Mouse (Mus musculus): ENCODE results near the gene Polr1c. TPM values are rescaled to one million over a fixed set of nuclear protein-coding genes. Genes with fewer than 3 reads are reported as not detected.

Gene Polr1c
- total RNA-seq, 2 experiments from 2014 or later: 37.2 to 40.1 TPM

- DNase-seq (ENCODE audit: low spot score in 2 of 2): peak; percentile 92 to 95
Observed at GRCm38 (mm10) chr17:46265918-46266618, 18.2 kb upstream of the Polr1c start.

DNA sequence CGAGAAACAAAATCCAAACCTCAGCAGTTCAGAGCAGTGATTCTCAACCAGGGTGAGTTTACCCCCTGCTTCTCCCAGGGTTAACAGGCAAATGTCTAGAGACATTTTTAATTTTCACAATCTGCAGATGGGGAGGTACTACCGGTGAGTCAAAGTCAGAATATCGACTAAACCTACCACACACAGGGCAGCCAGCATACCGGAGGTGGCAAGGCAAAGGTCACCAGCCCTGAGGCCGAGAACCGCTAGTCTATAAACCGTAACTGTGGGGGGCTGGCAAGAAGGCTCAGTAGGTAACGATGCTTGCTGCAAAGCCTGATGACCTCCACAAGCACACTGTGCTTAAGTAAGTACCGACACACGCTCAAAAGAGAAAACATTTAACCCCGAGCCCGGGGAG is 17.6 kb upstream of the Polr1c start:
- DNase-seq (ENCODE audit: low spot score in 2 of 2): no peak

DNA sequence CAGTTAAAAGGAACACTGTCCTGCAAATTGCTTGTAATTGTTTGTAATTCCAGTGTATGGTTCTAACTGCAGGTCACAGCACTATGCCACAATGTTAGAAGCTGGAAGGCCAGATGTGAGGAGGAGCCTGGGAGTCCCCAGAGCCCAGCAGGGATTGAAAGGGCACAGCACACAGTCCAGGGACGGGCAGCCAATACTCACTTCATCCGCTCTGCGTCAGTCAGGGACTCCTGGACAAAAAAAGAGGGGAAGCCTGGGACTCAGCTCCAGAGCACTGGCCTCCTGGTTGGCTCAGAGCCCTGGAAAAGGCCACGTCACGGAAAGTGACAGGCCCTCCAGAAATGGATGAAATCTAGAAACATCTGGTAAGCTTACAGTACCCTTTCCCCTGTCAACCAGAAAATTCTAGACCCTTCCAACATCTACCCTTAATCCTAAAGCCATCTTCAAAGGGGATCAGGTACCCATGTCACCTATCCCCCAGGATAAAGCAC is 14.4 kb upstream of the Polr1c start:
- DNase-seq (ENCODE audit: low spot score in 2 of 2): no peak

DNA sequence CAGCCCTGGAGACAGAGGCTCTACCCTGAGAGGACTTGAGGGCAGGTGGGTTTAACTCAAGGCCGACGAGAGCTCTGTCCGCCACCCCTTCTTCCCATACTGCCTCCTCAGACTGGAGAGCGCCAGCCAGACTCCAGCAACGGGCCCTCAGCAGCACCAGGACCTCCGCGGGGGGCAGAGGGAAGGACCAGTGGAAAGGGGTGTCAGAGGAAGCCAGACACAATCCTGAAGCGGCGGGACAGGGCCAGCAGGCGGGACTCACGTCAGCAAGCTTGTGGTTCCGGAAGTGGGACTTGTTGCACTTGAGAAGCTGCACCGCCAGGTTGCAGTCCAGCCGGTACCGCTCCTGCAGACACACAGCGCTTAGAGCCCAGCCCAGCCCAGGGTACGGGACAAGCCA is 11.8 kb upstream of the Polr1c start:
- no peak for DNase-seq (ENCODE audit: low spot score in 2 of 2)

- DNase-seq (ENCODE audit: low spot score in 2 of 2): no peak
Observed at GRCm38 (mm10) chr17:46258279-46259053, 10.6 kb upstream of the Polr1c start.

- DNase-seq (ENCODE audit: low spot score in 2 of 2): no peak
Observed at GRCm38 (mm10) chr17:46255147-46255546, 7.3 kb upstream of the Polr1c start.

DNA sequence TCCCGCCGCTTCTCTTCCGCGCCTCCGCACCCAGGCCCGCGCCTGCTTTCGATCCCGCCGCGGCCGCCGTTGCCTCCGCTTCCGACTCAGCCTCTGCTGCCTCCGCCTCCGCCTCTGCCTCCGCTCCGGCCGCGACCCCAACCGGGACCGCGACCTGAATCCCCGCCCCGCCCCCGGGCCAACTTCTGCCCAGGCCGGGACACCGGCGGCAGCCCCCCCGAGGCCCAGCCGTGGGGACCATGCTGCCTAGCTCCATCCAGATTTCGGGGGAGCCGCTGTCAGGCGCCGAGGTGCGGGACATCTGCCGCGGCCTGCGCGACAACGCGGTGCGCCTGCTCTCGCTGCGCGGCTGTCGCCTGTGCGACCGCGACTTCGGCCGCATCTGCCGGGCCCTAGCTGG is 6.3 kb upstream of the Polr1c start:
- peak; percentile 56 to 66 for DNase-seq (ENCODE audit: low spot score in 2 of 2)

DNA sequence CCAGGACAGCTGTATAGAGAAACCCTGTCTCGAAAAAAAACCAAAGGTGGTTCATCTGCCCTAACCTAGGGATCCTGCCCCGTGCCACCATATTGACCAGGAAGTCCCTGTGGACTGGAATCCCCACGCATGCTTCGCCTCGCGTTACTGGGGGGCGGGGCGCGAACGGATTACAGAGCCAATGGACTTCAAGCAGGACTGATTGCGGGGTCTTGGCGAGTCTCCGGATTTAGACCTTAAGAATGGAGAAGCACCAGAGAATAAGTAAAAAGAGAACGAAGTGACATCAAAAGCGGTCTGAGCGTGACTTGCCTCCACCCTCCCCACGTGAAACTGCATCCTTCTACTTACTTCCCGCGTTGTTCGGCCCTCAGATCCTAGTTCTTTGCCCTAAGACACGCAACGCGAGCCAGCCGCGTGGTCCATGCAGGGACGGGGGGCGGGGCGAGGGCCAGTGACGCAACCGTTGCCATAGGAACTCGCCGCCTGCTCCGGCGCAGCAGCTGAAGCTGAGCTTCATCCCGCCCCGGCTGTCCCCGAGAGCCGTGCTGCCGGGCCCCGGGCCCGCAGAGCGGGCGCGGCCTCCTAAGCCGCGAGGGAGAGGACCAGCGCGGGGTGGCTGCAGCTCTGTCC is 5.7 kb upstream of the Polr1c start, which contains the start of gene Lrrc73:
Gene Lrrc73, plus strand, starts transcription at position 80 of the 633 bp plus-strand sequence.
- peak; percentile 93 to 95 for DNase-seq (ENCODE audit: low spot score in 2 of 2)

GRCm38 (mm10) chr17:46252571-46253451 is 5.0 kb upstream of the Polr1c start:
- peak; percentile 51 to 65 for DNase-seq (ENCODE audit: low spot score in 2 of 2)

DNA sequence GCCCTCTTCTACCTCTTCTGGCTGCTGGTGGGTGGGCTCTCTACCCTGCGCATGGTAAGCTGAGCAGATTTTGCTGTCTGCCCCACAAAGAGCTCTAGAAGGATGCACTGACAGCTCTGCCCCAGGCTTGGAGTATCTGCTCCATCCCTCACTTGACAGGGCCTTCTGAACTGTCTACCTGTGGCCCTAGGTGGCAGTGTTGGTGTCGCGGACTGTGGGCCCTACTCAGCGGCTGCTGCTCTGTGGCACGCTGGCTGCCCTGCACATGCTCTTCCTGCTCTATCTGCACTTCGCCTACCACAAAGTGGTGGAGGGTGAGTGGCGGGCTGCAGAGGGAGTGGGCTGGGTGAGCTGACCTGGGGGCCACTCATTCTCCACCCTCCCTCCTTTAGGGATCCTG is 3.3 kb upstream of the Polr1c start:
- DNase-seq (ENCODE audit: low spot score in 2 of 2): no peak

DNA sequence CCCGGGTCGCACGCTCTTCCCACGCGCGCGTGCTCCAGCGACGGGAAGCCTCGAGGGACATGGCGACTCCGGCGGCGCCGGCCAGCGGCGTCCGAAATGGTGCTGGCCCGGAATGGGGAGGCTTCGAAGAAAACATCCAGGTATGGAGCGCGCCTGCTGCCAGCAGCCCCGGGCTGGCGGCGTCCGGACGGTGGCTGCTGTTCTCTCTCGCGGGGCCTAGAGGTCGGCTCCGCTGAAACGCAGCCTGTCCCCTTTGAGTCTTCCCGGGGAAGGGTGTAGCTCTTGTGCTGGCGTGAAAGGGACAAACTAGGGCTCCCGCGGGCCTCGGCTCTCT is 302 bp upstream of the Polr1c start:
- no peak for DNase-seq (ENCODE audit: low spot score in 2 of 2)

GRCm38 (mm10) chr17:46244579-46244978 is 3.3 kb downstream of the Polr1c start:
- DNase-seq (ENCODE audit: low spot score in 2 of 2): no peak

- DNase-seq (ENCODE audit: low spot score in 2 of 2): no peak
Observed at GRCm38 (mm10) chr17:46243624-46244023, 4.2 kb downstream of the Polr1c start.

- DNase-seq (ENCODE audit: low spot score in 2 of 2): no peak
Observed at GRCm38 (mm10) chr17:46242993-46243392, 4.9 kb downstream of the Polr1c start.

DNA sequence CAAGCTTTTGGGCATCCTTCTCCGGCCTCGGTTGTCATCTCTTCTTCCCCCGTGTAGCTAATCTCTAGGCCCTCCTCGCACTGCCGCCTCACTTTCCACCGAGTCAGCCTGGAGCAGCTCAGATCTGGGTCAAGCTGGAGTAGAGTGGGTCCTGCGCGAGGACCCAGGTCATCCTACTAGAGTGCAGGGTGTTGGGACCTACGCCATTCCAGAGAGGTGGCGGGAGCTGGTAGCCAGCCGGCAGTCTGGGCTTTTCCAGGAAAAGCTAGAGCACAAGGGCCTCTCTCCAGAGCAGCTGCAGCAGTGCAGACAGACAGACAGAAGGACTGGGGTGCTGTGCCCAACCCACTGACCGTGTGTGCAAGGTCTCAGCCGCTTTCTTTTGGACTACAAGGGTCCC is 5.6 kb downstream of the Polr1c start:
- DNase-seq (ENCODE audit: low spot score in 2 of 2): no peak

DNA sequence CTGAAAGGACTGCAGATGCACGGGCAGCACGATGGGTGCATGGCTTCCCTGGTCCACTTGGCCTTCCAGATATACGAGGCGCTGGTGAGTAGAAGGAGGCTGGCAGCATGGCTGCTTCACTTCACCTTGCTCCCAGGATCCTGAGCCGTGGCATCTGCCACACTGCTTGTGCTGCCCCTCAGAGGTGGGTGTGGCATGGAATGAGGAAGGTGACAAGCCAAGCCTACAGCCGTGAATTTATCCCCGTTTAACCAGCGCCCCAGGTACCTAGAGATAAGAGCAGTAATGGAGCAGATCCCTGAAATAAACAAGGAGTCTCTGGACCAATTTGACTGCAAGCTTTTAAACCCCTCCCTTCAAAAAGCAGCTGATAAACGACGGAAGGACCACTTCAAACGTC is 6.4 kb downstream of the Polr1c start:
- DNase-seq (ENCODE audit: low spot score in 2 of 2): no peak

DNA sequence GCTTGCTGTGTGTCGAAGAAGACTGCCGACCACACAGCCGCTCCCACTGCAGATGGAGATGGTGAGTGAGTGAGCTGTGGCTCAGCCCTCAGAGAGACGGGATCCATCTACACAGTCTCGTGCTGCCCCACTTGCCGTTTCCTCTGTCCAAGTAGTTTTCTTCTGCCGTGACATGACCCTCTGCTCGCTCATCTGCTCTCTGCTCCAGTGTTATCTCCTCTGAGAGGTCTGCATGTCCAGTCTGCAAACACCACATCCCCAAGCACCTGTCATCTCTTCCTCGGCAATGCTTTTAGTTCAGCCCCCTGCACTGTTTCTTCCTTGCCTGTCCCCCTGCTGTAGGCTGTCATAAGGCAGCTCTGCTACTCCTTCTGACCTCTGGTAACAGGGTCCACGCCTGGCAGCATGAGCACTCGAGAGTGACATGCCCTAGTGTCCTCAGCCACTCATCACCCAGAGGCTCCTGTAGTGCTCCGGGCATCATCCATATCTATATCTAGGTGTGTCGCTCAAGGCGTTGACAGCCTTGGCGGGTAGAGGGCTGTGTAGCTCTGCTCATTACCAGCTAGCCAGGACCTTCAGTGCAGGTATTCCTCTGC is 8.2 kb downstream of the Polr1c start:
- no peak for DNase-seq (ENCODE audit: low spot score in 2 of 2)

DNA sequence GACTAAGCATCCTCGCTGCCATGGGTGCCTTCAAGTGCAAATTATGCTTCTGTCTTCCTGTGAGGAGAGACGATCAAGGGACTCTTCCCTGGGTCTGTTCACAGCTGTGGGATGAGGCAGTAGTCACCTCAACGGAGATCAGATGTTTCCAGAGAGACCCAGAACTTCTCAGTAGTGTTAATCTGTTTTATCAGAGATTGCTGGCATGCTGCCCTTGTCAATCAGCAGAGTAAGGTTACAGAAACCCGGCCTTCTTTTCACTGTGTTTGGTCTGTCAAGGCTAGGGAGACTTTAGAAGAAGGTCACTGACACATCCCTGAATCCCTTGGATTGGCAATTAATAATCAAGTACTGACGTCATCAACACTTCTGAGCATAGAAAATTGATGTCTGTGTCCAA is 10.4 kb downstream of the Polr1c start:
- DNase-seq (ENCODE audit: low spot score in 2 of 2): no peak

GRCm38 (mm10) chr17:46237079-46237478 is 10.8 kb downstream of the Polr1c start:
- DNase-seq (ENCODE audit: low spot score in 2 of 2): no peak

- no peak for DNase-seq (ENCODE audit: low spot score in 2 of 2)
Observed at GRCm38 (mm10) chr17:46236067-46236466, 11.8 kb downstream of the Polr1c start.

DNA sequence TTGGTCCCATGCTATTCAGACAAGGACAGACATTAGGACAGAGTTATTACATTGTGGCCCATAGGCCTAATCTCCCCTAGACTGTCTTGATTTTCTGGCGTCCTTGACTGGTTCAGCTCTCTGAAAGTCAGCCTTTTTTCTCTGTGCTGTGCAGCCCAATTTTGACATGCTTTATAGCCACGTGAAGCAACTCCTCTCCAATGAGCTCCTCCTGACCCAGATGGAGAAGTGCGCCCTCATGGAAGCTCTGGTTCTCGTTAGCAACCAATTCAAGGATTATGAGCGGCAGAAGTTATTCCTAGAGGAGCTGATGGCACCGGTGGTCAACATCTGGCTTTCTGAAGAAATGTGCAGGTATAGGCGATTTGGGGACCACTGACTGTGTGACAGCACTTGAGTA is 20.3 kb downstream of the Polr1c start:
- no peak for DNase-seq (ENCODE audit: low spot score in 2 of 2)
